Mouse (Mus musculus): Measurements from ENCODE around the gene Klf2. TPM values are rescaled to one million over a fixed set of nuclear protein-coding genes. Genes with fewer than 3 reads are reported as not detected.

The Klf2 gene
- polyA plus RNA-seq, 1 experiment from 2014 or later: 3.7 TPM

DNA sequence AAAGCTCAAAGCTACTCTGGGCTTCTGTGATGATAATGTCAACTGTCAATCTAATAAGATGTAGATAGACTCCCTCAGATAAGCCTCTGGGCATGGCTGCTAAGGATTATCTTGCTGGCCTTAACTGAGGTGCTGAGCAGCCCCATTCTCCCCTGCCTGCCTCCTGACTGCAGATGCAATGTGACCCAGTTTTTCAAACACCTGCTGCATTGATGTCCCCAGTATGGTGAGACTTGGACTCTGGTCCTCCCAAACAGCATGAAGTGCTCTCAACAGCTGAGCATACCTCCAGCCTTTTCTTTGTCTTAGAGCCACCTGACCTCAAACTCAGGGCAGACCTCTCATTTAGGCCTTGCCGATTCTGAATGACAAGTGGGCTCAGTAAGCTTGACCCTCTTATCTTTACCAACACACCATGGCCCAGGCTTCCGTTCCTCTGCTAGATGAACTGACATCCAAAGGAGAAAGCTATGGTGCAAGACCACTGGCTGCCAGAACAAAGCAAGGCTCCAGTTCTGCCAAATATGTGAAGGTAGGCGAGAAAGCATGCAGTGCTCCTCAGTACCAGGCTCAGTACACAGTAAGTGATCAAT lies 5.8 kb upstream of the Klf2 start:
- DNase-seq (ENCODE audit: low spot score) (no peak), ATAC-seq (no peak)
- Histone ChIP-seq H3K4me1 (ENCODE audit: control insufficient read depth, insufficient read depth, low read length) (no peaks in the 10 kb centered on the region), H3K9ac (ENCODE audit: low read length) (no peak overlapping the region), H3K36me3 (ENCODE audit: control insufficient read depth, insufficient read depth, low read length) (no peaks in the 10 kb centered on the region), H3K27me3 (replicated peaks; ENCODE audit: control insufficient read depth, insufficient read depth, low read length) (no peaks in the 10 kb centered on the region), H3K27ac (ENCODE audit: low read depth, low read length) (no peak overlapping the region), H3K9me3 (replicated peaks; ENCODE audit: control insufficient read depth, low read length) (no peaks in the 10 kb centered on the region), H3K4me2 (ENCODE audit: low read length) (no peak overlapping the region), H3K4me3 (ENCODE audit: low read depth, low read length) (no peak overlapping the region)
- WGBS: 83% methylated on average over 3 of the region's 3 CpGs

GRCm38 (mm10) chr8:72316053-72316695 lies 2.7 kb upstream of the Klf2 start:
- ATAC-seq (no peak), DNase-seq (ENCODE audit: low spot score) (no peak)
- Histone ChIP-seq H3K9ac (ENCODE audit: low read length) (no peak overlapping the region), H3K4me1 (ENCODE audit: control insufficient read depth, insufficient read depth, low read length) (0 out of 2 replicates have a peak, but pooled peaks cover 3% of the 10 kb centered on the region), H3K27ac (ENCODE audit: low read depth, low read length) (no peak overlapping the region), H3K9me3 (replicated peaks; ENCODE audit: control insufficient read depth, low read length) (no peaks in the 10 kb centered on the region), H3K27me3 (replicated peaks; ENCODE audit: control insufficient read depth, insufficient read depth, low read length) (peaks cover 24% of the 10 kb centered on the region), H3K4me2 (ENCODE audit: low read length) (no peak overlapping the region), H3K4me3 (ENCODE audit: low read depth, low read length) (no peak overlapping the region), H3K36me3 (ENCODE audit: control insufficient read depth, insufficient read depth, low read length) (no peaks in the 10 kb centered on the region)
- WGBS: 11% methylated on average over 10 of the region's 10 CpGs

- WGBS: 49% methylated on average over 5 of the region's 5 CpGs
- ATAC-seq: no peak
- Histone ChIP-seq H3K27ac (ENCODE audit: low read depth, low read length) (no peak overlapping the region), H3K36me3 (ENCODE audit: control insufficient read depth, insufficient read depth, low read length) (no peaks in the 10 kb centered on the region), H3K4me2 (ENCODE audit: low read length) (no peak overlapping the region), H3K9me3 (replicated peaks; ENCODE audit: control insufficient read depth, low read length) (no peaks in the 10 kb centered on the region), H3K9ac (ENCODE audit: low read length) (no peak overlapping the region), H3K27me3 (replicated peaks; ENCODE audit: control insufficient read depth, insufficient read depth, low read length) (peaks cover 35% of the 10 kb centered on the region), H3K4me1 (ENCODE audit: control insufficient read depth, insufficient read depth, low read length) (0 out of 2 replicates have a peak, but pooled peaks cover 3% of the 10 kb centered on the region), H3K4me3 (ENCODE audit: low read depth, low read length) (no peak overlapping the region)
- no peak for DNase-seq (ENCODE audit: low spot score)
These were observed 1.0 kb upstream of the Klf2 start for GRCm38 (mm10) chr8:72317741-72318301.

DNA sequence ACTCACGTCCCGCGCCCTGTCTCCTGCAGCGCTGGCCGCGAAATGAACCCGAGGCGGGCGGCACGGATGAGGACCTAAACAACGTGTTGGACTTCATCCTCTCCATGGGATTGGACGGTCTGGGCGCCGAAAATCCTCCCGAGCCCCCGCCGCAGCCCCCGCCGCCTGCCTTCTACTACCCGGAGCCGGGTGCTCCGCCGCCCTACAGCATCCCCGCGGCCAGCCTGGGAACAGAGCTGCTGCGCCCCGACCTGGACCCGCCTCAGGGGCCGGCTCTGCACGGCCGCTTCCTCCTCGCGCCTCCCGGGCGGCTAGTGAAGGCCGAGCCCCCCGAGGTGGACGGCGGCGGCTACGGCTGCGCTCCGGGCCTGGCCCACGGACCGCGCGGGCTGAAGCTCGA lies 564 bp downstream of the Klf2 start:
- Histone ChIP-seq H3K27me3 (replicated peaks; ENCODE audit: control insufficient read depth, insufficient read depth, low read length) (peaks cover 35% of the 10 kb centered on the region), H3K27ac (ENCODE audit: low read depth, low read length) (no peak overlapping the region), H3K4me3 (ENCODE audit: low read depth, low read length) (peak overlapping the region; percentile 49), H3K4me2 (ENCODE audit: low read length) (peak overlapping the region; percentile 76), H3K4me1 (ENCODE audit: control insufficient read depth, insufficient read depth, low read length) (0 out of 2 replicates have a peak, but pooled peaks cover 3% of the 10 kb centered on the region), H3K36me3 (ENCODE audit: control insufficient read depth, insufficient read depth, low read length) (no peaks in the 10 kb centered on the region), H3K9me3 (replicated peaks; ENCODE audit: control insufficient read depth, low read length) (no peaks in the 10 kb centered on the region), H3K9ac (ENCODE audit: low read length) (peak overlapping the region; percentile 53)
- DNase-seq (ENCODE audit: low spot score) (no peak), ATAC-seq (no peak; the same call in 1 of the 2 replicates)
- WGBS: under 1% methylated on average over 38 of the region's 48 CpGs

DNA sequence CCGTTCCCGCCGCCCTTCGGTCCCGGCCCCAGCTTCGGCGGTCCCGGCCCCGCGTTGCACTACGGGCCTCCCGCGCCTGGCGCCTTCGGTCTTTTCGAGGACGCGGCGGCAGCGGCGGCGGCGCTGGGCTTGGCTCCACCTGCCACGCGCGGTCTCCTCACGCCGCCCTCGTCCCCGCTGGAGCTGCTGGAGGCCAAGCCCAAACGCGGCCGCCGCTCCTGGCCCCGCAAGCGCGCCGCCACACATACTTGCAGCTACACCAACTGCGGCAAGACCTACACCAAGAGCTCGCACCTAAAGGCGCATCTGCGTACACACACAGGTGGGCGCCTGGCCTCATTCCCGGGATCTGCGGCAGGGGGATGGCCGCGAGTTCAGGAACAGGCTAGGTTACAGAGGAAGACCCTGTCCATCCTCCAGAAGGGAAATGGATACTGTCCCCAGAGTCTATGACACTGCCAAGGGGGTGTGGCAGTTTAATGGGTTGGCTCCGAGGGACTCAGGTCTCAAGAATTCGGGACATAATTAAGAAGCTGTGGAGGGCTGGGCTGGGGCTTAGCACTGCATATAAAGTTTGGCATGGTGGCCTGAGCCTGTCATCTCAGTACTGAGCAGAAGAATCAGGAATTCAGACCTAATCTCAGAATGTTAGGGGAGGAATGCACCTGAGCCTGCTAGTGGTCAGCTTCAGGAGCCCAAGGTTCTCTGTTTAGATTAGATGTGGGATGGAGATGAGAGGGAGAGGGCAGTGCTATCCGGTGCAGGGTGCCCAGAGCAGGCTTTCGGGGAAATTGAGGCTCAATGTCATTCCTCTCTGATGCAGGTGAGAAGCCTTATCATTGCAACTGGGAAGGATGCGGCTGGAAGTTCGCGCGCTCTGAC lies 1.3 kb downstream of the Klf2 start:
- peak overlapping the region; percentile 49 for H3K4me3 ChIP-seq (ENCODE audit: low read depth, low read length)
- peaks cover 35% of the 10 kb centered on the region for H3K27me3 ChIP-seq (replicated peaks; ENCODE audit: control insufficient read depth, insufficient read depth, low read length)
- DNase-seq (ENCODE audit: low spot score) (no peak), ATAC-seq (no peak)
- no peaks in the 10 kb centered on the region for H3K36me3 ChIP-seq (ENCODE audit: control insufficient read depth, insufficient read depth, low read length)
- H3K4me2 ChIP-seq (ENCODE audit: low read length): peak overlapping the region; percentile 76
- H3K27ac ChIP-seq (ENCODE audit: low read depth, low read length): no peak overlapping the region
- no peaks in the 10 kb centered on the region for H3K9me3 ChIP-seq (replicated peaks; ENCODE audit: control insufficient read depth, low read length)
- 8% methylated on average over 53 of the region's 55 CpGs for WGBS
- H3K9ac ChIP-seq (ENCODE audit: low read length): peak overlapping the region; percentile 53
- 0 out of 2 replicates have a peak, but pooled peaks cover 3% of the 10 kb centered on the region for H3K4me1 ChIP-seq (ENCODE audit: control insufficient read depth, insufficient read depth, low read length)

GRCm38 (mm10) chr8:72320803-72321583 lies 2.2 kb downstream of the Klf2 start:
- H3K27me3 ChIP-seq (replicated peaks; ENCODE audit: control insufficient read depth, insufficient read depth, low read length): peaks cover 35% of the 10 kb centered on the region
- 0 out of 2 replicates have a peak, but pooled peaks cover 3% of the 10 kb centered on the region for H3K4me1 ChIP-seq (ENCODE audit: control insufficient read depth, insufficient read depth, low read length)
- 62% methylated on average over 25 of the region's 25 CpGs for WGBS
- H3K27ac ChIP-seq (ENCODE audit: low read depth, low read length): no peak overlapping the region
- no peaks in the 10 kb centered on the region for H3K9me3 ChIP-seq (replicated peaks; ENCODE audit: control insufficient read depth, low read length)
- no peak overlapping the region for H3K4me2 ChIP-seq (ENCODE audit: low read length)
- no peaks in the 10 kb centered on the region for H3K36me3 ChIP-seq (ENCODE audit: control insufficient read depth, insufficient read depth, low read length)
- DNase-seq (ENCODE audit: low spot score) (no peak), ATAC-seq (no peak)
- peak overlapping the region; percentile 49; the same call in 1 of the 2 replicates for H3K4me3 ChIP-seq (ENCODE audit: low read depth, low read length)
- no peak overlapping the region; the same call in 1 of the 2 replicates for H3K9ac ChIP-seq (ENCODE audit: low read length)

GRCm38 (mm10) chr8:72321635-72322441 lies 3.0 kb downstream of the Klf2 start:
- Histone ChIP-seq H3K27ac (ENCODE audit: low read depth, low read length) (no peak overlapping the region), H3K4me3 (ENCODE audit: low read depth, low read length) (no peak overlapping the region), H3K4me1 (ENCODE audit: control insufficient read depth, insufficient read depth, low read length) (0 out of 2 replicates have a peak, but pooled peaks cover 3% of the 10 kb centered on the region), H3K9me3 (replicated peaks; ENCODE audit: control insufficient read depth, low read length) (no peaks in the 10 kb centered on the region), H3K36me3 (ENCODE audit: control insufficient read depth, insufficient read depth, low read length) (no peaks in the 10 kb centered on the region), H3K27me3 (replicated peaks; ENCODE audit: control insufficient read depth, insufficient read depth, low read length) (peaks cover 35% of the 10 kb centered on the region), H3K4me2 (ENCODE audit: low read length) (no peak overlapping the region), H3K9ac (ENCODE audit: low read length) (no peak overlapping the region)
- no peak for ATAC-seq
- no peak for DNase-seq (ENCODE audit: low spot score)
- WGBS: 91% methylated on average over 20 of the region's 20 CpGs
